Mouse (Mus musculus): Measurements from ENCODE around the gene Suz12. TPM values are rescaled to one million over a fixed set of nuclear protein-coding genes. Genes with fewer than 3 reads are reported as not detected.
A peak's percentile ranks its signal among the peaks of the same experiment; 100 is the strongest.

Gene Suz12
- polyA plus RNA-seq (2015; fragmentation: Nextera tagmentation; extraction: Ambion mirVana): 9.3 and 9.9 TPM in 2 replicates

- WGBS: 0% methylated on average over 64 of the region's 74 CpGs
- no peaks in the 10 kb centered on the region for H3K27me3 ChIP-seq (replicated peaks; ENCODE audit: control insufficient read depth, insufficient read depth, low read length)
- H3K27ac ChIP-seq (ENCODE audit: low read depth, low read length): peak within 1 kb of the TSS; percentile 99
- peak; percentile 97 for ATAC-seq
- H3K4me3 ChIP-seq (ENCODE audit: low read length): peak within 1 kb of the TSS; percentile 86
- H3K36me3 ChIP-seq (ENCODE audit: control insufficient read depth, insufficient read depth, low read length): no peaks in the 10 kb centered on the region
- H3K9me3 ChIP-seq (ENCODE audit: control insufficient read depth, low read length): no peaks in the 10 kb centered on the region
- H3K4me1 ChIP-seq (ENCODE audit: control insufficient read depth, insufficient read depth, low read depth, low read length): no peaks in the 10 kb centered on the region; the same call in 1 of the 2 replicates
- H3K9ac ChIP-seq (ENCODE audit: low read depth, low read length): peak within 1 kb of the TSS; percentile 90
- peak within 1 kb of the TSS; percentile 80 for H3K4me2 ChIP-seq (ENCODE audit: low read length)
Observed at GRCm38 (mm10) chr11:79992592-79993355, at the start of gene Suz12. Gene Suz12, plus strand, starts transcription at chr11:79993106.

GRCm38 (mm10) chr11:79943136-79943535, 49.8 kb upstream of the Suz12 start:
- no peaks in the 10 kb centered on the region for H3K27me3 ChIP-seq (replicated peaks; ENCODE audit: control insufficient read depth, insufficient read depth, low read length)
- H3K9me3 ChIP-seq (ENCODE audit: control insufficient read depth, low read length): no peaks in the 10 kb centered on the region
- no peak overlapping the region for H3K4me3 ChIP-seq (ENCODE audit: low read length)
- no peak overlapping the region for H3K9ac ChIP-seq (ENCODE audit: low read depth, low read length)
- no peak for ATAC-seq
- no peak overlapping the region for H3K27ac ChIP-seq (ENCODE audit: low read depth, low read length)
- WGBS: 89% methylated on average over 8 of the region's 8 CpGs
- H3K36me3 ChIP-seq (ENCODE audit: control insufficient read depth, insufficient read depth, low read length): peaks cover 33% of the 10 kb centered on the region
- no peaks in the 10 kb centered on the region for H3K4me1 ChIP-seq (ENCODE audit: control insufficient read depth, insufficient read depth, low read depth, low read length)
- H3K4me2 ChIP-seq (ENCODE audit: low read length): no peak overlapping the region

GRCm38 (mm10) chr11:79943601-79944000, 49.3 kb upstream of the Suz12 start:
- Histone ChIP-seq H3K4me2 (ENCODE audit: low read length) (no peak overlapping the region), H3K9ac (ENCODE audit: low read depth, low read length) (no peak overlapping the region), H3K27me3 (replicated peaks; ENCODE audit: control insufficient read depth, insufficient read depth, low read length) (no peaks in the 10 kb centered on the region), H3K9me3 (ENCODE audit: control insufficient read depth, low read length) (no peaks in the 10 kb centered on the region), H3K36me3 (ENCODE audit: control insufficient read depth, insufficient read depth, low read length) (peaks cover 33% of the 10 kb centered on the region), H3K4me3 (ENCODE audit: low read length) (no peak overlapping the region), H3K27ac (ENCODE audit: low read depth, low read length) (no peak overlapping the region), H3K4me1 (ENCODE audit: control insufficient read depth, insufficient read depth, low read depth, low read length) (no peaks in the 10 kb centered on the region)
- ATAC-seq: no peak
- WGBS: 98% methylated on average over 7 of the region's 7 CpGs

GRCm38 (mm10) chr11:79947265-79947664, 45.6 kb upstream of the Suz12 start:
- no peak for ATAC-seq
- Histone ChIP-seq H3K9ac (ENCODE audit: low read depth, low read length) (no peak overlapping the region), H3K4me3 (ENCODE audit: low read length) (no peak overlapping the region), H3K9me3 (ENCODE audit: control insufficient read depth, low read length) (no peaks in the 10 kb centered on the region), H3K36me3 (ENCODE audit: control insufficient read depth, insufficient read depth, low read length) (peaks cover 31% of the 10 kb centered on the region), H3K27me3 (replicated peaks; ENCODE audit: control insufficient read depth, insufficient read depth, low read length) (no peaks in the 10 kb centered on the region), H3K4me2 (ENCODE audit: low read length) (no peak overlapping the region), H3K4me1 (ENCODE audit: control insufficient read depth, insufficient read depth, low read depth, low read length) (no peaks in the 10 kb centered on the region), H3K27ac (ENCODE audit: low read depth, low read length) (no peak overlapping the region)
- 98% methylated on average over 3 of the region's 3 CpGs for WGBS

GRCm38 (mm10) chr11:79961346-79962124, 31.4 kb upstream of the Suz12 start:
- 7% methylated on average over 27 of the region's 27 CpGs for WGBS
- peaks cover 12% of the 10 kb centered on the region for H3K36me3 ChIP-seq (ENCODE audit: control insufficient read depth, insufficient read depth, low read length)
- H3K4me1 ChIP-seq (ENCODE audit: control insufficient read depth, insufficient read depth, low read depth, low read length): peaks cover 9% of the 10 kb centered on the region
- H3K4me3 ChIP-seq (ENCODE audit: low read length): peak overlapping the region; percentile 86
- peak; percentile 2; the same call in 1 of the 2 replicates for ATAC-seq
- peak overlapping the region; percentile 77 for H3K9ac ChIP-seq (ENCODE audit: low read depth, low read length)
- H3K4me2 ChIP-seq (ENCODE audit: low read length): peak overlapping the region; percentile 88
- no peaks in the 10 kb centered on the region for H3K9me3 ChIP-seq (ENCODE audit: control insufficient read depth, low read length)
- H3K27me3 ChIP-seq (replicated peaks; ENCODE audit: control insufficient read depth, insufficient read depth, low read length): no peaks in the 10 kb centered on the region
- H3K27ac ChIP-seq (ENCODE audit: low read depth, low read length): no peak overlapping the region; the same call in 1 of the 2 replicates

GRCm38 (mm10) chr11:79962125-79962876, 30.6 kb upstream of the Suz12 start, which contains the start of gene Utp6:
Gene Utp6, minus strand, starts transcription at chr11:79962390.
- peak within 1 kb of the TSS; percentile 86 for H3K4me3 ChIP-seq (ENCODE audit: low read length)
- peaks cover 9% of the 10 kb centered on the region for H3K4me1 ChIP-seq (ENCODE audit: control insufficient read depth, insufficient read depth, low read depth, low read length)
- H3K4me2 ChIP-seq (ENCODE audit: low read length): peak within 1 kb of the TSS; percentile 88
- ATAC-seq: peak; percentile 96
- H3K36me3 ChIP-seq (ENCODE audit: control insufficient read depth, insufficient read depth, low read length): peaks cover 10% of the 10 kb centered on the region
- no peaks in the 10 kb centered on the region for H3K27me3 ChIP-seq (replicated peaks; ENCODE audit: control insufficient read depth, insufficient read depth, low read length)
- peak within 1 kb of the TSS; percentile 71 for H3K27ac ChIP-seq (ENCODE audit: low read depth, low read length)
- no peaks in the 10 kb centered on the region for H3K9me3 ChIP-seq (ENCODE audit: control insufficient read depth, low read length)
- H3K9ac ChIP-seq (ENCODE audit: low read depth, low read length): peak within 1 kb of the TSS; percentile 77
- 1% methylated on average over 46 of the region's 46 CpGs for WGBS

- Histone ChIP-seq H3K27ac (ENCODE audit: low read depth, low read length) (no peak overlapping the region), H3K4me1 (ENCODE audit: control insufficient read depth, insufficient read depth, low read depth, low read length) (peaks cover 9% of the 10 kb centered on the region), H3K4me3 (ENCODE audit: low read length) (peak overlapping the region; percentile 86), H3K36me3 (ENCODE audit: control insufficient read depth, insufficient read depth, low read length) (peaks cover 9% of the 10 kb centered on the region), H3K27me3 (replicated peaks; ENCODE audit: control insufficient read depth, insufficient read depth, low read length) (no peaks in the 10 kb centered on the region), H3K4me2 (ENCODE audit: low read length) (peak overlapping the region; percentile 67), H3K9ac (ENCODE audit: low read depth, low read length) (peak overlapping the region; percentile 58), H3K9me3 (ENCODE audit: control insufficient read depth, low read length) (no peaks in the 10 kb centered on the region)
- WGBS: 2% methylated on average over 9 of the region's 9 CpGs
- ATAC-seq: no peak; the same call in 1 of the 2 replicates
Observed at GRCm38 (mm10) chr11:79962877-79963183, 30.1 kb upstream of the Suz12 start.

GRCm38 (mm10) chr11:79963212-79963974, 29.5 kb upstream of the Suz12 start:
- Histone ChIP-seq H3K9ac (ENCODE audit: low read depth, low read length) (no peak overlapping the region), H3K4me2 (ENCODE audit: low read length) (peak overlapping the region; percentile 67; the same call in 1 of the 2 replicates), H3K4me1 (ENCODE audit: control insufficient read depth, insufficient read depth, low read depth, low read length) (peaks cover 9% of the 10 kb centered on the region), H3K27me3 (replicated peaks; ENCODE audit: control insufficient read depth, insufficient read depth, low read length) (no peaks in the 10 kb centered on the region), H3K9me3 (ENCODE audit: control insufficient read depth, low read length) (no peaks in the 10 kb centered on the region), H3K36me3 (ENCODE audit: control insufficient read depth, insufficient read depth, low read length) (peaks cover 6% of the 10 kb centered on the region), H3K27ac (ENCODE audit: low read depth, low read length) (no peak overlapping the region), H3K4me3 (ENCODE audit: low read length) (no peak overlapping the region)
- no peak for ATAC-seq
- WGBS: 64% methylated on average over 8 of the region's 8 CpGs

Measured in hindbrain, embryonic 16.5 days (tissue).